Mouse (Mus musculus) intestine, embryonic 15.5 days (tissue): ENCODE measurements at regions not wholly inside any gene's neighbourhood (a gene's known extent, or its start where the extent isn't known, plus 50 kb on each side); places are given as distances from the start of the nearest gene placed in this dataset.

Experiments used
- ATAC-seq: fragments of 200-750 bp; cut with Nextera tagmentation; 2 replicates; pipeline ENCODE4 v1.8.0; 2017; ENCODE audit warnings: moderate TSS enrichment, moderate library complexity
- H3K27ac ChIP-seq: fragments of 300-500 bp; sonication (generic); 2 replicates; pipeline ENCODE4 v1.5.1; 2015; ENCODE audit warnings: mild to moderate bottlenecking, inconsistent platforms
- H3K27me3 ChIP-seq: fragments of 300-500 bp; sonication (generic); replicated peaks from 2 replicates; pipeline ENCODE4 v1.6.1; 2015; ENCODE audit warnings: inconsistent platforms
- H3K36me3 ChIP-seq: fragments of 300-500 bp; sonication (generic); 2 replicates; pipeline ENCODE4 v1.6.1; 2015; ENCODE audit warnings: inconsistent platforms
- H3K4me1 ChIP-seq: fragments of 300-500 bp; sonication (generic); replicated peaks from 2 replicates; pipeline ENCODE4 v1.6.1; 2015; ENCODE audit warnings: inconsistent platforms
- H3K4me2 ChIP-seq: fragments of 300-500 bp; sonication (generic); replicated peaks from 2 replicates; pipeline ENCODE4 v1.6.1; 2015; ENCODE audit warnings: mild to moderate bottlenecking, inconsistent platforms
- H3K4me3 ChIP-seq: fragments of 300-500 bp; sonication (generic); replicated peaks from 2 replicates; pipeline ENCODE4 v1.5.1; 2015; ENCODE audit warnings: inconsistent platforms
- H3K9ac ChIP-seq: fragments of 300-500 bp; sonication (generic); 2 replicates; pipeline ENCODE4 v1.6.1; 2015; ENCODE audit warnings: inconsistent platforms
- H3K9me3 ChIP-seq: fragments of 300-500 bp; sonication (generic); 2 replicates; pipeline ENCODE4 v1.6.1; 2016; ENCODE audit warnings: inconsistent platforms
- WGBS: fragments of 180-500 bp; shearing (Covaris S2); methylation state at CpG from one replicate; pipeline ENCODE4 v1.1.7; 2015; 5-methylcytosine and 5-hydroxymethylcytosine counted together

GRCm38 (mm10) chr10:98840411-98840810, 73.8 kb upstream of the Atp2b1 start:
- H3K9ac ChIP-seq: no peak overlapping the region
- H3K4me3 ChIP-seq: no peak overlapping the region
- H3K9me3 ChIP-seq: no peaks in the 10 kb centered on the region
- WGBS: 88% methylated on average over 8 of the region's 8 CpGs
- H3K36me3 ChIP-seq: no peaks in the 10 kb centered on the region
- no peaks in the 10 kb centered on the region for H3K4me1 ChIP-seq
- no peak overlapping the region for H3K4me2 ChIP-seq
- H3K27ac ChIP-seq: no peak overlapping the region
- no peaks in the 10 kb centered on the region for H3K27me3 ChIP-seq
- peak; percentile 45; the same call in 1 of the 2 replicates for ATAC-seq

GRCm38 (mm10) chr10:98840957-98841831, 73.0 kb upstream of the Atp2b1 start:
- Histone ChIP-seq H3K9ac (no peak overlapping the region), H3K4me3 (no peak overlapping the region), H3K4me2 (no peak overlapping the region), H3K27ac (no peak overlapping the region), H3K36me3 (no peaks in the 10 kb centered on the region), H3K9me3 (no peaks in the 10 kb centered on the region), H3K4me1 (no peaks in the 10 kb centered on the region), H3K27me3 (no peaks in the 10 kb centered on the region)
- ATAC-seq: no peak
- 88% methylated on average over 13 of the region's 13 CpGs for WGBS

- Histone ChIP-seq H3K27ac (no peak overlapping the region), H3K4me2 (no peak overlapping the region), H3K36me3 (no peaks in the 10 kb centered on the region), H3K9ac (no peak overlapping the region), H3K27me3 (no peaks in the 10 kb centered on the region), H3K4me3 (no peak overlapping the region), H3K4me1 (no peaks in the 10 kb centered on the region), H3K9me3 (no peaks in the 10 kb centered on the region)
- WGBS: 85% methylated on average over 3 of the region's 3 CpGs
- ATAC-seq: no peak
Observed at GRCm38 (mm10) chr10:98841860-98842259, 72.3 kb upstream of the Atp2b1 start.

DNA sequence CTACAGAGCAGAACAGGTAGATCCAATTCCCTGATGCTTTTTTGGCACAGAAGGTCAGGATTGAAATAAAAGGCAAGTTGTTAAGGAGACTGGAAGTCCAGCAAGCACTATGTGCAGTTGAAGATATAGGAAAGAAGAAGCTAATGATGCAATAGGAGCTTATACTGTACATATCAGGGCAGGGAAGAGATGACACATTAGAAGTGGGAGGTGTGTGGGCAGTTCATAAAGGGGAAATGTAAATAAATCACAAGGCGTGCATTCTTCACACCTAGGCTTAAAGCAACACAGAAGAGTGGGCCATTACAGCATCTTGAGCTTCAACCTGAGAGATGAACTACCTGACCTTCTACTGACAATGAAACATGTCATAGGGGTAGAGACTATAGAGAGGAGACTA, 71.5 kb upstream of the Atp2b1 start:
- H3K4me1 ChIP-seq: no peaks in the 10 kb centered on the region
- no peak overlapping the region for H3K27ac ChIP-seq
- no peaks in the 10 kb centered on the region for H3K9me3 ChIP-seq
- H3K27me3 ChIP-seq: no peaks in the 10 kb centered on the region
- H3K36me3 ChIP-seq: no peaks in the 10 kb centered on the region
- no peak overlapping the region for H3K9ac ChIP-seq
- 78% methylated on average over 1 of the region's 1 CpGs for WGBS
- no peak overlapping the region for H3K4me3 ChIP-seq
- no peak overlapping the region for H3K4me2 ChIP-seq
- ATAC-seq: no peak

GRCm38 (mm10) chr10:98849851-98850250, 64.4 kb upstream of the Atp2b1 start:
- Histone ChIP-seq H3K27me3 (no peaks in the 10 kb centered on the region), H3K27ac (no peak overlapping the region), H3K36me3 (no peaks in the 10 kb centered on the region), H3K4me3 (no peak overlapping the region), H3K9me3 (no peaks in the 10 kb centered on the region), H3K4me2 (no peak overlapping the region), H3K4me1 (no peaks in the 10 kb centered on the region), H3K9ac (no peak overlapping the region)
- ATAC-seq: no peak
- 77% methylated on average over 3 of the region's 3 CpGs for WGBS

GRCm38 (mm10) chr10:98857395-98857794, 56.8 kb upstream of the Atp2b1 start:
- Histone ChIP-seq H3K9ac (no peak overlapping the region), H3K4me1 (no peaks in the 10 kb centered on the region), H3K27ac (no peak overlapping the region), H3K36me3 (no peaks in the 10 kb centered on the region), H3K9me3 (no peaks in the 10 kb centered on the region), H3K27me3 (no peaks in the 10 kb centered on the region), H3K4me3 (no peak overlapping the region), H3K4me2 (no peak overlapping the region)
- WGBS: 48% methylated on average over 3 of the region's 3 CpGs
- no peak for ATAC-seq

GRCm38 (mm10) chr10:98861521-98861920, 52.7 kb upstream of the Atp2b1 start:
- 87% methylated on average over 10 of the region's 10 CpGs for WGBS

GRCm38 (mm10) chr10:98862712-98863111, 51.5 kb upstream of the Atp2b1 start:
- 60% methylated on average over 4 of the region's 4 CpGs for WGBS

More at GRCm38 (mm10) chr10:98861521-98861920, 52.7 kb upstream of the Atp2b1 start:
- H3K4me3 ChIP-seq: no peak overlapping the region
- ATAC-seq: no peak
- no peak overlapping the region for H3K27ac ChIP-seq
- H3K4me2 ChIP-seq: no peak overlapping the region
- no peaks in the 10 kb centered on the region for H3K36me3 ChIP-seq
- no peaks in the 10 kb centered on the region for H3K9me3 ChIP-seq
- H3K27me3 ChIP-seq: no peaks in the 10 kb centered on the region
- H3K4me1 ChIP-seq: no peaks in the 10 kb centered on the region
- H3K9ac ChIP-seq: no peak overlapping the region

DNA sequence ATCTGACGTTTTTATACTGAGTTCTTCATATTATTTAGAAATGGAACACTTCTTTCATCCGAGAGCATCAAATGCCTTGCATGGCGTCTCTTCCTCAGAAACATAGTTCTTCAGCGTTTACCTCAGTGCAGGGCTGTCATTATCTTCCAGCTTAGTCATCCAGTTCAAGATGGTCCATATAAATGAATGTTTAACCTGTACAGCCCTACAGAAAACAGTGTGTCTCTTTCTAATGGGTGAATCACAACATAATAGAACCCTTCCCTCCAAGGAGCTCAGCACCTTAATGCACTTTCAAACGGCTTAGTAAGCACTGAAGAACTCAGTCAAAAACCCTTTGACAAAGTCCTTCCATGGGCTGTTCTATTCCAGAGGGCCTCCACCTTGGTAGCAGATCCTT, 49.8 kb upstream of the Atp2b1 start:
- Histone ChIP-seq H3K36me3 (no peaks in the 10 kb centered on the region), H3K4me2 (no peak overlapping the region), H3K9me3 (no peaks in the 10 kb centered on the region), H3K4me3 (no peak overlapping the region), H3K27ac (no peak overlapping the region), H3K9ac (no peak overlapping the region), H3K4me1 (no peaks in the 10 kb centered on the region), H3K27me3 (no peaks in the 10 kb centered on the region)
- peak; percentile 33; the same call in 1 of the 2 replicates for ATAC-seq
- 72% methylated on average over 5 of the region's 5 CpGs for WGBS

More at GRCm38 (mm10) chr10:98862712-98863111, 51.5 kb upstream of the Atp2b1 start:
- Histone ChIP-seq H3K9ac (no peak overlapping the region), H3K9me3 (no peaks in the 10 kb centered on the region), H3K27ac (no peak overlapping the region), H3K4me3 (no peak overlapping the region), H3K4me1 (no peaks in the 10 kb centered on the region), H3K4me2 (no peak overlapping the region), H3K27me3 (no peaks in the 10 kb centered on the region), H3K36me3 (no peaks in the 10 kb centered on the region)
- no peak for ATAC-seq
